Mouse (Mus musculus): ENCODE data around the gene Zkscan5.
"Not testable (repeated sequence)": the region's sequence is repeated elsewhere in the genome, so short reads cannot be mapped to it uniquely, and the experiment has no call there.

The Zkscan5 gene

GRCm38 (mm10) chr5:145213505-145213904 lies 9.1 kb downstream of the Zkscan5 start:
- peak; percentile 35 for DNase-seq (ENCODE audit: low read depth, low spot score)

GRCm38 (mm10) chr5:145214679-145215078 lies 10.3 kb downstream of the Zkscan5 start:
- DNase-seq (ENCODE audit: low read depth, low spot score), result no peak

GRCm38 (mm10) chr5:145217746-145218145 lies 13.4 kb downstream of the Zkscan5 start:
- no peak for DNase-seq (ENCODE audit: low read depth, low spot score)

- DNase-seq (ENCODE audit: low read depth, low spot score), result no peak
These were observed 13.8 kb downstream of the Zkscan5 start for GRCm38 (mm10) chr5:145218206-145218605.

- no peak for DNase-seq (ENCODE audit: low read depth, low spot score)
These were observed 14.3 kb downstream of the Zkscan5 start for GRCm38 (mm10) chr5:145218671-145219070.

- no peak for DNase-seq (ENCODE audit: low read depth, low spot score)
These were observed 15.6 kb downstream of the Zkscan5 start for GRCm38 (mm10) chr5:145219981-145220380.

- no peak for DNase-seq (ENCODE audit: low read depth, low spot score)
These were observed 18.5 kb downstream of the Zkscan5 start for GRCm38 (mm10) chr5:145222840-145223239.

- no peak for DNase-seq (ENCODE audit: low read depth, low spot score)
These were observed 19.0 kb downstream of the Zkscan5 start for GRCm38 (mm10) chr5:145223395-145223794.

- DNase-seq (ENCODE audit: low read depth, low spot score), result no peak
These were observed 22.1 kb downstream of the Zkscan5 start for GRCm38 (mm10) chr5:145226453-145226852.

- not testable (repeated sequence) for DNase-seq (ENCODE audit: low read depth, low spot score)
These were observed 24.9 kb downstream of the Zkscan5 start for GRCm38 (mm10) chr5:145229283-145229682.

GRCm38 (mm10) chr5:145230641-145231040 lies 26.3 kb downstream of the Zkscan5 start:
- no peak for DNase-seq (ENCODE audit: low read depth, low spot score)

GRCm38 (mm10) chr5:145231367-145231871 lies 27.1 kb downstream of the Zkscan5 start, which contains the start of gene Zfp655:
Zfp655 (plus strand) TSS chr5:145231715.
- DNase-seq (ENCODE audit: low read depth, low spot score), result peak; percentile 97

- DNase-seq (ENCODE audit: low read depth, low spot score), result no peak
These were observed 27.6 kb downstream of the Zkscan5 start for GRCm38 (mm10) chr5:145231893-145232411.

GRCm38 (mm10) chr5:145234636-145235035 lies 30.3 kb downstream of the Zkscan5 start:
- DNase-seq (ENCODE audit: low read depth, low spot score), result peak; percentile 66

GRCm38 (mm10) chr5:145249520-145249919 lies 45.2 kb downstream of the Zkscan5 start:
- DNase-seq (ENCODE audit: low read depth, low spot score), result no peak

Measured in A20 (cell line).